Mouse (Mus musculus) layer of hippocampus, adult 18-20 months (tissue): ENCODE data around the gene Snta1. TPM values are rescaled to one million over a fixed set of nuclear protein-coding genes. Genes with fewer than 3 reads are reported as not detected.

Source experiments
- DNase-seq, 2 experiments: peaks; one replicate each; pipeline ENCODE4 v3.0.0; 2022; ENCODE audit warnings: low spot score in 2 of 2
- total RNA-seq, 2 experiments: library from RNA; stranded (reverse); gene quantifications; 2 replicates each; pipeline ENCODE4 v1.2.3; 2021

The Snta1 gene
- total RNA-seq, 2 experiments from 2014 or later, result 45.3 to 47.7 TPM

- no peak for DNase-seq
These were observed 15.6 kb upstream of the Snta1 start for GRCm38 (mm10) chr2:154423548-154423947.

- DNase-seq, result no peak
These were observed 14.3 kb upstream of the Snta1 start for GRCm38 (mm10) chr2:154422181-154422580.

GRCm38 (mm10) chr2:154420942-154421731 lies 13.2 kb upstream of the Snta1 start:
- DNase-seq, result no peak

- DNase-seq, result no peak
These were observed 12.0 kb upstream of the Snta1 start for GRCm38 (mm10) chr2:154419631-154420515.

GRCm38 (mm10) chr2:154418001-154418400 lies 10.1 kb upstream of the Snta1 start:
- no peak for DNase-seq

GRCm38 (mm10) chr2:154417107-154417506 lies 9.2 kb upstream of the Snta1 start:
- DNase-seq, result peak; percentile 61 to 80

- DNase-seq, result peak in 1 of 2 experiments; percentile 75
These were observed 4.2 kb upstream of the Snta1 start for GRCm38 (mm10) chr2:154412018-154412666.

GRCm38 (mm10) chr2:154410355-154410754 lies 2.5 kb upstream of the Snta1 start:
- no peak for DNase-seq

- no peak for DNase-seq
These were observed 746 bp downstream of the Snta1 start for GRCm38 (mm10) chr2:154407063-154407642.

- no peak for DNase-seq
These were observed 2.4 kb downstream of the Snta1 start for GRCm38 (mm10) chr2:154405447-154405994.

- DNase-seq, result no peak
These were observed 5.1 kb downstream of the Snta1 start for GRCm38 (mm10) chr2:154402811-154403210.

GRCm38 (mm10) chr2:154401976-154402375 lies 5.9 kb downstream of the Snta1 start:
- no peak for DNase-seq

- peak in 1 of 2 experiments; percentile 59 for DNase-seq
These were observed 8.6 kb downstream of the Snta1 start for GRCm38 (mm10) chr2:154399325-154399724.

- DNase-seq, result no peak
These were observed 9.6 kb downstream of the Snta1 start for GRCm38 (mm10) chr2:154398267-154398666.

- DNase-seq, result no peak
These were observed 11.4 kb downstream of the Snta1 start for GRCm38 (mm10) chr2:154396529-154396928.

GRCm38 (mm10) chr2:154394602-154395001 lies 13.3 kb downstream of the Snta1 start:
- DNase-seq, result no peak

GRCm38 (mm10) chr2:154390180-154390964 lies 17.5 kb downstream of the Snta1 start:
- DNase-seq, result peak in 1 of 2 experiments; percentile 63

GRCm38 (mm10) chr2:154379103-154379502 lies 28.8 kb downstream of the Snta1 start:
- peak; percentile 93 to 97 for DNase-seq

GRCm38 (mm10) chr2:154374807-154375601 lies 32.9 kb downstream of the Snta1 start:
- peak in 1 of 2 experiments; percentile 75 for DNase-seq
